Comparison of ENCODE assay signal across 7 mouse cellular contexts in genomic region chr8:70476333-70477268, GRCm38 (mm10). TPM values are rescaled to one million over a fixed set of nuclear protein-coding genes. Genes with fewer than 3 reads are reported as not detected.
DNase-seq lines count a peak whose midpoint lies in the region; ATAC-seq lines count a peak whose summit lies in the region.

Gene Klhl26 (minus strand): TSS chr8:70476968.

- H3K36me3 ChIP-seq in intestine, embryonic 15.5 days = no peaks in the 10 kb centered on the region
- H3K36me3 ChIP-seq in midbrain, embryonic 10.5 days = peaks cover 8% of the 10 kb centered on the region; the same call in 1 of the 2 replicates

- peak; percentile 98 for DNase-seq in adrenal gland, adult 2 months
- DNase-seq in embryo, embryonic 11.5 days (ENCODE audit: low read depth, low spot score) = peak; percentile 89
- DNase-seq in gastrocnemius, postnatal 36 days = peak; percentile 94 to 97
- DNase-seq in left cerebral cortex, postnatal 25 days (ENCODE audit: low spot score in 2 of 2) = peak; percentile 86 to 93
- peak; percentile 95 for DNase-seq in midbrain, embryonic 10.5 days (ENCODE audit: low spot score)
- DNase-seq in right cerebral cortex, postnatal 4 days = peak; percentile 90

- peak within 1 kb of the TSS; percentile 37 for H3K27ac ChIP-seq in intestine, embryonic 15.5 days
- peak within 1 kb of the TSS; percentile 90 for H3K27ac ChIP-seq in midbrain, embryonic 10.5 days (replicated peaks)

- intact Hi-C loops in gastrocnemius, postnatal 36 days (cut with DNase I) = loop anchor here (1.0 kb wide), 1 partner anchor 18 kb away; no protein-coding TSS in a partner anchor
- intact Hi-C loops in left cerebral cortex, postnatal 25 days (cut with DNase I) = no loop called here

- peak within 1 kb of the TSS; percentile 59 for H3K4me3 ChIP-seq in intestine, embryonic 15.5 days (replicated peaks)
- H3K4me3 ChIP-seq in midbrain, embryonic 10.5 days = peak within 1 kb of the TSS; percentile 89

- ATAC-seq in intestine, embryonic 15.5 days = peak; percentile 94

- H3K27me3 ChIP-seq in intestine, embryonic 15.5 days (replicated peaks) = no peaks in the 10 kb centered on the region
- H3K27me3 ChIP-seq in midbrain, embryonic 10.5 days (ENCODE audit: low read depth, poor library complexity, severe bottlenecking) = peaks cover 26% of the 10 kb centered on the region

- peak within 1 kb of the TSS; percentile 93 for H3K9ac ChIP-seq in intestine, embryonic 15.5 days

- H3K9me3 ChIP-seq in intestine, embryonic 15.5 days = no peaks in the 10 kb centered on the region
- H3K9me3 ChIP-seq in midbrain, embryonic 10.5 days (replicated peaks) = no peaks in the 10 kb centered on the region

- peaks cover 15% of the 10 kb centered on the region; the same call in 1 of the 2 replicates for H3K4me1 ChIP-seq in intestine, embryonic 15.5 days (replicated peaks)
- peaks cover 27% of the 10 kb centered on the region for H3K4me1 ChIP-seq in midbrain, embryonic 10.5 days

- whole genome bisulfite sequencing in intestine, embryonic 15.5 days = under 1% methylated on average over 53 of the region's 53 CpGs
- under 1% methylated on average over 52 of the region's 53 CpGs for WGBS in midbrain, embryonic 10.5 days

- peak within 1 kb of the TSS; percentile 88 for H3K4me2 ChIP-seq in intestine, embryonic 15.5 days (replicated peaks)

RNA-seq across cellular contexts. Expression of gene Klhl26, which starts in this region (rescaled TPM):
- total RNA-seq in adrenal gland, adult 2 months (2021) = 10 to 100 TPM; 21.7 to 25.8 TPM
- polyA plus RNA-seq in adrenal gland, adult 2 months (2012; rRNA removed) = 119 and 121 TPM in 2 replicates
- total RNA-seq in gastrocnemius, postnatal 36 days (2021) = 1 to 10 TPM; 6.8 to 7.5 TPM
- 18.7 and 20.8 TPM in 2 replicates for polyA plus RNA-seq in intestine, embryonic 15.5 days (2015; fragmentation: Nextera tagmentation; extraction: Ambion mirVana)
- 10 to 100 TPM; 40.3 to 44.2 TPM for total RNA-seq in left cerebral cortex, postnatal 25 days (2021)
- polyA plus RNA-seq in midbrain, embryonic 10.5 days (2016; fragmentation: Nextera tagmentation; extraction: Ambion mirVana) = 16.9 and 20.7 TPM in 2 replicates

Comparison
In these comparisons a context has a peak if more than half of its experiments do, and no peak if none do; other contexts are left out.
1. Peak in every context shown above with its lines: DNase-seq, ATAC-seq, H3K4me3 ChIP-seq and H3K27ac ChIP-seq.